Mouse (Mus musculus): ENCODE measurements around the gene Dbh. TPM values are rescaled to one million over a fixed set of nuclear protein-coding genes. Genes with fewer than 3 reads are reported as not detected.

Dbh gene
- polyA plus RNA-seq (2014; fragmentation: Nextera tagmentation; extraction: Ambion mirVana) = 0.47 and 0.63 TPM in 2 replicates

GRCm38 (mm10) chr2:27164796-27165590 lies at the start of gene Dbh:
Gene Dbh (plus strand): TSS chr2:27165233.
- H3K4me1 ChIP-seq (ENCODE audit: control insufficient read depth, insufficient read depth, low read length) = 0 out of 2 replicates have a peak, but pooled peaks cover 3% of the 10 kb centered on the region
- H3K27me3 ChIP-seq (ENCODE audit: control insufficient read depth, insufficient read depth, low read length) = peaks cover 4% of the 10 kb centered on the region; the same call in 1 of the 2 replicates
- no peak within 1 kb of the TSS for H3K27ac ChIP-seq (ENCODE audit: low read depth, low read length)
- no peaks in the 10 kb centered on the region for H3K36me3 ChIP-seq (ENCODE audit: control insufficient read depth, insufficient read depth, low read length)
- no peak within 1 kb of the TSS for H3K4me3 ChIP-seq (ENCODE audit: low read depth, low read length)
- no peak within 1 kb of the TSS for H3K4me2 ChIP-seq
- no peaks in the 10 kb centered on the region for H3K9me3 ChIP-seq (replicated peaks; ENCODE audit: control insufficient read depth, low read length)
- no peak within 1 kb of the TSS for H3K9ac ChIP-seq (ENCODE audit: low read depth, low read length)
- no peak for ATAC-seq (replicated peaks; ENCODE audit: insufficient number of reproducible peaks, low FRiP score, low TSS enrichment)
- 77% methylated on average over 12 of the region's 12 CpGs for WGBS (ENCODE audit: insufficient replicate concordance)

- Histone ChIP-seq H3K27me3 (ENCODE audit: control insufficient read depth, insufficient read depth, low read length) (no peaks in the 10 kb centered on the region), H3K9ac (ENCODE audit: low read depth, low read length) (no peak overlapping the region), H3K9me3 (replicated peaks; ENCODE audit: control insufficient read depth, low read length) (no peaks in the 10 kb centered on the region), H3K4me1 (ENCODE audit: control insufficient read depth, insufficient read depth, low read length) (peaks cover 30% of the 10 kb centered on the region), H3K4me3 (ENCODE audit: low read depth, low read length) (no peak overlapping the region), H3K27ac (ENCODE audit: low read depth, low read length) (no peak overlapping the region), H3K36me3 (ENCODE audit: control insufficient read depth, insufficient read depth, low read length) (no peaks in the 10 kb centered on the region), H3K4me2 (no peak overlapping the region)
- WGBS (ENCODE audit: insufficient replicate concordance) = 34% methylated on average over 4 of the region's 4 CpGs
- ATAC-seq (replicated peaks; ENCODE audit: insufficient number of reproducible peaks, low FRiP score, low TSS enrichment) = no peak
Observed at GRCm38 (mm10) chr2:27118452-27118851, 46.6 kb upstream of the Dbh start.

GRCm38 (mm10) chr2:27119766-27120165 lies 45.3 kb upstream of the Dbh start:
- H3K27me3 ChIP-seq (ENCODE audit: control insufficient read depth, insufficient read depth, low read length) = no peaks in the 10 kb centered on the region
- 76% methylated on average over 2 of the region's 2 CpGs for WGBS (ENCODE audit: insufficient replicate concordance)
- H3K4me2 ChIP-seq = no peak overlapping the region
- H3K9ac ChIP-seq (ENCODE audit: low read depth, low read length) = no peak overlapping the region
- peaks cover 30% of the 10 kb centered on the region for H3K4me1 ChIP-seq (ENCODE audit: control insufficient read depth, insufficient read depth, low read length)
- no peaks in the 10 kb centered on the region for H3K9me3 ChIP-seq (replicated peaks; ENCODE audit: control insufficient read depth, low read length)
- ATAC-seq (replicated peaks; ENCODE audit: insufficient number of reproducible peaks, low FRiP score, low TSS enrichment) = no peak
- H3K27ac ChIP-seq (ENCODE audit: low read depth, low read length) = no peak overlapping the region
- no peak overlapping the region for H3K4me3 ChIP-seq (ENCODE audit: low read depth, low read length)
- H3K36me3 ChIP-seq (ENCODE audit: control insufficient read depth, insufficient read depth, low read length) = no peaks in the 10 kb centered on the region

GRCm38 (mm10) chr2:27120241-27120641 lies 44.8 kb upstream of the Dbh start:
- 53% methylated on average over 8 of the region's 8 CpGs for WGBS (ENCODE audit: insufficient replicate concordance)
- no peaks in the 10 kb centered on the region for H3K9me3 ChIP-seq (replicated peaks; ENCODE audit: control insufficient read depth, low read length)
- H3K27me3 ChIP-seq (ENCODE audit: control insufficient read depth, insufficient read depth, low read length) = no peaks in the 10 kb centered on the region
- peak; percentile 33; the same call in 1 of the 2 replicates for ATAC-seq (replicated peaks; ENCODE audit: insufficient number of reproducible peaks, low FRiP score, low TSS enrichment)
- peaks cover 30% of the 10 kb centered on the region for H3K4me1 ChIP-seq (ENCODE audit: control insufficient read depth, insufficient read depth, low read length)
- no peak overlapping the region for H3K4me2 ChIP-seq
- H3K4me3 ChIP-seq (ENCODE audit: low read depth, low read length) = no peak overlapping the region
- no peak overlapping the region for H3K27ac ChIP-seq (ENCODE audit: low read depth, low read length)
- peak overlapping the region; percentile 10; the same call in 1 of the 2 replicates for H3K9ac ChIP-seq (ENCODE audit: low read depth, low read length)
- no peaks in the 10 kb centered on the region for H3K36me3 ChIP-seq (ENCODE audit: control insufficient read depth, insufficient read depth, low read length)

- H3K4me2 ChIP-seq = no peak overlapping the region
- H3K4me1 ChIP-seq (ENCODE audit: control insufficient read depth, insufficient read depth, low read length) = peaks cover 30% of the 10 kb centered on the region
- ATAC-seq (replicated peaks; ENCODE audit: insufficient number of reproducible peaks, low FRiP score, low TSS enrichment) = no peak
- H3K9me3 ChIP-seq (replicated peaks; ENCODE audit: control insufficient read depth, low read length) = no peaks in the 10 kb centered on the region
- H3K9ac ChIP-seq (ENCODE audit: low read depth, low read length) = no peak overlapping the region
- no peak overlapping the region for H3K27ac ChIP-seq (ENCODE audit: low read depth, low read length)
- H3K36me3 ChIP-seq (ENCODE audit: control insufficient read depth, insufficient read depth, low read length) = no peaks in the 10 kb centered on the region
- H3K27me3 ChIP-seq (ENCODE audit: control insufficient read depth, insufficient read depth, low read length) = 0 out of 2 replicates have a peak, but pooled peaks cover 2% of the 10 kb centered on the region
- H3K4me3 ChIP-seq (ENCODE audit: low read depth, low read length) = no peak overlapping the region
- WGBS (ENCODE audit: insufficient replicate concordance) = 31% methylated on average over 9 of the region's 9 CpGs
Observed at GRCm38 (mm10) chr2:27121626-27122355, 43.2 kb upstream of the Dbh start.

- Histone ChIP-seq H3K4me2 (no peak overlapping the region), H3K36me3 (ENCODE audit: control insufficient read depth, insufficient read depth, low read length) (no peaks in the 10 kb centered on the region), H3K4me3 (ENCODE audit: low read depth, low read length) (no peak overlapping the region), H3K9me3 (replicated peaks; ENCODE audit: control insufficient read depth, low read length) (no peaks in the 10 kb centered on the region), H3K9ac (ENCODE audit: low read depth, low read length) (no peak overlapping the region), H3K27ac (ENCODE audit: low read depth, low read length) (no peak overlapping the region), H3K27me3 (ENCODE audit: control insufficient read depth, insufficient read depth, low read length) (0 out of 2 replicates have a peak, but pooled peaks cover 5% of the 10 kb centered on the region), H3K4me1 (ENCODE audit: control insufficient read depth, insufficient read depth, low read length) (peaks cover 30% of the 10 kb centered on the region)
- WGBS (ENCODE audit: insufficient replicate concordance) = 61% methylated on average over 9 of the region's 9 CpGs
- no peak for ATAC-seq (replicated peaks; ENCODE audit: insufficient number of reproducible peaks, low FRiP score, low TSS enrichment)
Observed at GRCm38 (mm10) chr2:27122578-27122977, 42.5 kb upstream of the Dbh start.

- Histone ChIP-seq H3K36me3 (ENCODE audit: control insufficient read depth, insufficient read depth, low read length) (no peaks in the 10 kb centered on the region), H3K27ac (ENCODE audit: low read depth, low read length) (no peak overlapping the region), H3K9me3 (replicated peaks; ENCODE audit: control insufficient read depth, low read length) (no peaks in the 10 kb centered on the region), H3K9ac (ENCODE audit: low read depth, low read length) (no peak overlapping the region), H3K4me1 (ENCODE audit: control insufficient read depth, insufficient read depth, low read length) (peaks cover 30% of the 10 kb centered on the region), H3K27me3 (ENCODE audit: control insufficient read depth, insufficient read depth, low read length) (0 out of 2 replicates have a peak, but pooled peaks cover 5% of the 10 kb centered on the region), H3K4me3 (ENCODE audit: low read depth, low read length) (no peak overlapping the region), H3K4me2 (no peak overlapping the region)
- no peak for ATAC-seq (replicated peaks; ENCODE audit: insufficient number of reproducible peaks, low FRiP score, low TSS enrichment)
- WGBS (ENCODE audit: insufficient replicate concordance) = 81% methylated on average over 4 of the region's 4 CpGs
Observed at GRCm38 (mm10) chr2:27123121-27123520, 41.9 kb upstream of the Dbh start.

GRCm38 (mm10) chr2:27125979-27126378 lies 39.1 kb upstream of the Dbh start:
- H3K36me3 ChIP-seq (ENCODE audit: control insufficient read depth, insufficient read depth, low read length) = no peaks in the 10 kb centered on the region
- H3K27me3 ChIP-seq (ENCODE audit: control insufficient read depth, insufficient read depth, low read length) = 0 out of 2 replicates have a peak, but pooled peaks cover 5% of the 10 kb centered on the region
- no peak overlapping the region for H3K9ac ChIP-seq (ENCODE audit: low read depth, low read length)
- no peak overlapping the region for H3K27ac ChIP-seq (ENCODE audit: low read depth, low read length)
- no peaks in the 10 kb centered on the region for H3K9me3 ChIP-seq (replicated peaks; ENCODE audit: control insufficient read depth, low read length)
- H3K4me1 ChIP-seq (ENCODE audit: control insufficient read depth, insufficient read depth, low read length) = 0 out of 2 replicates have a peak, but pooled peaks cover 6% of the 10 kb centered on the region
- ATAC-seq (replicated peaks; ENCODE audit: insufficient number of reproducible peaks, low FRiP score, low TSS enrichment) = no peak; the same call in 1 of the 2 replicates
- 29% methylated on average over 10 of the region's 10 CpGs for WGBS (ENCODE audit: insufficient replicate concordance)
- H3K4me2 ChIP-seq = no peak overlapping the region
- H3K4me3 ChIP-seq (ENCODE audit: low read depth, low read length) = no peak overlapping the region
